Mouse (Mus musculus): ENCODE measurements around the gene Nbdy. TPM values are rescaled to one million over a fixed set of nuclear protein-coding genes. Genes with fewer than 3 reads are reported as not detected.

Gene Nbdy
- polyA plus RNA-seq, 1 experiment from 2014 or later = 79.3 TPM

DNA sequence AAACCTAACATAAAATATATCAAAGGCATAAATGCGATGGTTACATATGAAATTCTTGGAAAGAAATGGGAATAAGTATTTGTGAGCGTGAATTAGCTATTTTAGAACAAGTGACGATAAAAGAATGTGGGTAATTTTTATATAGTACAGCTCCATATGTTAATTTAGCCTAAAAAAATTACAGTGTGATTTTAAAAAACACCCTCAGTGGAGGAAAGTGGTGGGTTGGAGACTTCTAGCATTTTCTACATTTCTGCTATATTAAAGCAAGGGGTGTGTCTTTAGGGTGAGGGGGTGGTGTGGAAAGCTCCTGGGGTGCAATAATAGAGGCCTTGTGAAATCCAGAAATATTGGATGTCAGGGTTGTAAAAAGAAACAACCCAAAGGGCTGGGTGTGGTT lies 19.1 kb downstream of the Nbdy start:
- WGBS = 83% methylated on average over 3 of the region's 3 CpGs

DNA sequence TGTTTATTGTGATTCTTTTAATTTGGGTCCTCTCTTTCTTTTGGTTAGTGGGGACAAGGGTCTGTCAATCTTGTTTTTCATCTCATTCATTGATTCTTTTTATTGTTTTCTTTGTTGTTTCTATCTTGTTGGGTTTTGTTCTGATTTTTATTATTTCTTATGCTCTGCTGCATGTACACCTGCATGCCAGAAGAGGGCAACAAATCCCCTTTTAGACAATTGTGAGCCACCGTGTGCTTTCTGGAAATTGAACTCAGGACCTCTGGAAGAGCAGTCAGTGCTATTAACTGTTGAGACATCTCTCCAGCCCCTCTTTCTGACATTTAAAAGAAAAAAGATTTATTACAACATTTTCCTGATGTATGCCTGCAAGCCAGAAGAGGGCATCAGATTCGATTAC lies 25.8 kb downstream of the Nbdy start:
- WGBS = 38% methylated on average over 2 of the region's 2 CpGs
- no peaks in the 10 kb centered on the region for H3K4me1 ChIP-seq (replicated peaks; ENCODE audit: control insufficient read depth, insufficient read depth, low read length)
- no peak for DNase-seq (ENCODE audit: low spot score)
- H3K36me3 ChIP-seq (ENCODE audit: control insufficient read depth, insufficient read depth, low read length) = no peaks in the 10 kb centered on the region
- ATAC-seq (replicated peaks; ENCODE audit: low FRiP score) = no peak
- no peaks in the 10 kb centered on the region for H3K9me3 ChIP-seq (ENCODE audit: control insufficient read depth, low read length)
- no peak overlapping the region for H3K4me2 ChIP-seq (ENCODE audit: low read depth, low read length, severe bottlenecking)
- H3K9ac ChIP-seq (ENCODE audit: low read length) = no peak overlapping the region
- no peaks in the 10 kb centered on the region for H3K27me3 ChIP-seq (ENCODE audit: control insufficient read depth, insufficient read depth, low read length)
- no peak overlapping the region for H3K4me3 ChIP-seq (ENCODE audit: low read depth, low read length)
- H3K27ac ChIP-seq (ENCODE audit: low read depth, low read length) = no peak overlapping the region

More for the DNA sequence above, 19.1 kb downstream of the Nbdy start:
- Histone ChIP-seq H3K4me3 (ENCODE audit: low read depth, low read length) (no peak overlapping the region), H3K27ac (ENCODE audit: low read depth, low read length) (no peak overlapping the region), H3K36me3 (ENCODE audit: control insufficient read depth, insufficient read depth, low read length) (no peaks in the 10 kb centered on the region), H3K4me2 (ENCODE audit: low read depth, low read length, severe bottlenecking) (no peak overlapping the region), H3K4me1 (replicated peaks; ENCODE audit: control insufficient read depth, insufficient read depth, low read length) (no peaks in the 10 kb centered on the region), H3K27me3 (ENCODE audit: control insufficient read depth, insufficient read depth, low read length) (no peaks in the 10 kb centered on the region), H3K9me3 (ENCODE audit: control insufficient read depth, low read length) (no peaks in the 10 kb centered on the region), H3K9ac (ENCODE audit: low read length) (no peak overlapping the region)
- DNase-seq (ENCODE audit: low spot score) (no peak), ATAC-seq (replicated peaks; ENCODE audit: low FRiP score) (no peak)

Other genes starting within 250 kb of the Nbdy start
- 62.8 and 65.4 TPM in 2 replicates for gene Ubqln2, start 225.4 kb upstream of the Nbdy start, polyA plus RNA-seq (2014; fragmentation: Nextera tagmentation; extraction: Ambion mirVana)
- gene Cypt3, start 165.0 kb upstream of the Nbdy start, polyA plus RNA-seq (2014; fragmentation: Nextera tagmentation; extraction: Ambion mirVana) = not detected in 2 replicates
- gene Kctd12b, start 27.2 kb upstream of the Nbdy start, polyA plus RNA-seq (2014; fragmentation: Nextera tagmentation; extraction: Ambion mirVana) = 2.5 and 2.6 TPM in 2 replicates
- gene Spin2c, start 108.6 kb downstream of the Nbdy start, polyA plus RNA-seq (2014; fragmentation: Nextera tagmentation; extraction: Ambion mirVana) = 17.4 and 19.3 TPM in 2 replicates